In genomic region chr7:100706143-100706841, GRCm38 (mm10) we compare ENCODE assay signal across 8 mouse cellular contexts. TPM values are rescaled to one million over a fixed set of nuclear protein-coding genes. Genes with fewer than 3 reads are reported as not detected.
DNase-seq lines count a peak whose midpoint lies in the region; ATAC-seq lines count a peak whose summit lies in the region.

TSS of gene Fam168a (plus strand) at chr7:100706635.

- 0% methylated on average over 29 of the region's 37 CpGs for WGBS in hindbrain, embryonic 14.5 days

- H3K4me1 ChIP-seq in hindbrain, embryonic 14.5 days (replicated peaks; ENCODE audit: control insufficient read depth, insufficient read depth, low read length), result peaks cover 27% of the 10 kb centered on the region

- peak within 1 kb of the TSS; percentile 89 for H3K9ac ChIP-seq in hindbrain, embryonic 14.5 days

- no peaks in the 10 kb centered on the region for H3K36me3 ChIP-seq in hindbrain, embryonic 14.5 days (replicated peaks; ENCODE audit: control insufficient read depth, insufficient read depth)

- H3K9me3 ChIP-seq in hindbrain, embryonic 14.5 days (ENCODE audit: control insufficient read depth, low read length), result no peaks in the 10 kb centered on the region

- no peaks in the 10 kb centered on the region for H3K27me3 ChIP-seq in hindbrain, embryonic 14.5 days (ENCODE audit: control insufficient read depth, insufficient read depth, low read length)

- peak within 1 kb of the TSS; percentile 87 for H3K4me3 ChIP-seq in hindbrain, embryonic 14.5 days (replicated peaks; ENCODE audit: low read length)

- peak within 1 kb of the TSS; percentile 84 for H3K4me2 ChIP-seq in hindbrain, embryonic 14.5 days (replicated peaks)

- peak within 1 kb of the TSS; percentile 99 for H3K27ac ChIP-seq in hindbrain, embryonic 14.5 days

- peak; percentile 100 for DNase-seq in R1 (ENCODE audit: low read depth, low spot score)
- peak; percentile 93 to 98 for DNase-seq in cerebellum, postnatal 25 days
- peak; percentile 77 to 88 for DNase-seq in frontal cortex, postnatal 25 days (ENCODE audit: low spot score in 2 of 2)
- DNase-seq in hindbrain, embryonic 14.5 days (ENCODE audit: low spot score), result peak; percentile 92
- DNase-seq in layer of hippocampus, postnatal 36 days, result peak; percentile 92 to 94
- peak; percentile 98 for DNase-seq in lung, postnatal 36 days
- peak; percentile 98 for DNase-seq in retina, postnatal 1 day
- peak; percentile 88 to 93 for DNase-seq in urinary bladder, adult 18-20 months (ENCODE audit: low spot score in 2 of 2)

- peak; percentile 98 for ATAC-seq in hindbrain, embryonic 14.5 days (ENCODE audit: low FRiP score)

RNA-seq across cellular contexts. Expression of gene Fam168a, which starts in this region (rescaled TPM):
- 117 and 124 TPM in 2 replicates for polyA plus RNA-seq in hindbrain, embryonic 14.5 days (2014; fragmentation: Nextera tagmentation; extraction: Ambion mirVana)
- 100 to 1,000 TPM; 225 to 254 TPM for total RNA-seq in layer of hippocampus, postnatal 36 days (2021)

Comparison
In these comparisons a context has a peak if more than half of its experiments do, and no peak if none do; other contexts are left out.
1. Peak in every context shown above with its lines: DNase-seq, ATAC-seq, H3K4me3 ChIP-seq and H3K27ac ChIP-seq.